Mouse (Mus musculus) liver, embryonic 14.5 days (tissue): ENCODE measurements around the gene Sec24a. TPM values are rescaled to one million over a fixed set of nuclear protein-coding genes. Genes with fewer than 3 reads are reported as not detected.
A peak's percentile ranks its signal among the peaks of the same experiment; 100 is the strongest.

Experiments used
- ATAC-seq: fragments of 200-750 bp; cut with Nextera tagmentation; 2 replicates; pipeline ENCODE4 v1.8.0; 2017; ENCODE audit warnings: moderate number of reproducible peaks, mild to moderate bottlenecking, moderate library complexity; ENCODE audit not compliant: insufficient read depth
- DNase-seq, 3 experiments: peaks; one replicate each; pipeline ENCODE4 v3.0.0-alpha.2; 2012 to 2013; ENCODE audit warnings: low read depth in 3 of 3, low spot score in 3 of 3
- H3K27ac ChIP-seq: fragments of 300-500 bp; sonication (generic); 2 replicates; pipeline ENCODE4 v1.5.1; 2014; ENCODE audit warnings: moderate library complexity, mild to moderate bottlenecking, control low read depth, inconsistent platforms
- H3K27me3 ChIP-seq: fragments of 300-500 bp; sonication (generic); 2 replicates; pipeline ENCODE4 v1.6.1; 2014; ENCODE audit warnings: mild to moderate bottlenecking, low read length, moderate library complexity; ENCODE audit not compliant: control insufficient read depth, insufficient read depth
- H3K36me3 ChIP-seq: fragments of 300-500 bp; sonication (generic); replicated peaks from 2 replicates; pipeline ENCODE4 v1.6.1; 2014; ENCODE audit warnings: low read depth; ENCODE audit not compliant: control insufficient read depth, insufficient read depth
- H3K4me1 ChIP-seq, 2 experiments: fragments of 200-500 bp in 1 of 2; fragments of 300-500 bp in 1 of 2; sonication (generic) in 1 of 2; replicated peaks; 2 replicates each; pipeline ENCODE4 v1.6.1; 2012 to 2014; ENCODE audit warnings: antibody characterized with exemption in 1 of 2, inconsistent platforms in 1 of 2, low read length in 1 of 2; ENCODE audit not compliant: control insufficient read depth in 2 of 2, insufficient read depth in 2 of 2
- H3K4me2 ChIP-seq: fragments of 300-500 bp; sonication (generic); 2 replicates; pipeline ENCODE4 v1.6.1; 2014; ENCODE audit warnings: low read depth, mild to moderate bottlenecking, control low read depth, moderate library complexity
- H3K4me3 ChIP-seq, 2 experiments: fragments of 200-500 bp in 1 of 2; fragments of 300-500 bp in 1 of 2; sonication (generic) in 1 of 2; 2 replicates each; pipeline ENCODE4 v1.5.1; 2012 to 2014; ENCODE audit warnings: low read depth in 2 of 2, low read length in 2 of 2, mild to moderate bottlenecking in 2 of 2, control low read depth in 1 of 2, inconsistent platforms in 1 of 2, moderate library complexity in 1 of 2; ENCODE audit not compliant: insufficient read depth in 1 of 2
- H3K9ac ChIP-seq: fragments of 300-500 bp; sonication (generic); replicated peaks from 2 replicates; pipeline ENCODE4 v1.6.1; 2014; ENCODE audit warnings: mild to moderate bottlenecking, control low read depth, moderate library complexity
- H3K9me3 ChIP-seq: fragments of 300-500 bp; sonication (generic); 2 replicates; pipeline ENCODE4 v1.6.1; 2016; ENCODE audit warnings: low read length, mixed read lengths; ENCODE audit not compliant: control insufficient read depth
- CTCF ChIP-seq: IDR thresholded peaks from 2 replicates; pipeline ENCODE4 v1.5.1; 2016; ENCODE audit warnings: antibody characterized with exemption, low read depth, control low read depth
- EP300 ChIP-seq: IDR thresholded peaks from 2 replicates; pipeline ENCODE4 v1.6.1; 2016; ENCODE audit warnings: antibody characterized with exemption, low read depth
- WGBS: fragments of 180-500 bp; shearing (Covaris S2); extraction: QIAGEN DNeasy Blood & Tissue Kit; methylation state at CpG from one replicate; pipeline ENCODE4 v1.1.7; 2014; ENCODE audit not compliant: insufficient replicate concordance; 5-methylcytosine and 5-hydroxymethylcytosine counted together
- polyA plus RNA-seq, 2 experiments: library from polyadenylated mRNA; depleted of rRNA in 1 of 2; stranded (reverse) in 1 of 2; unstranded in 1 of 2; fragments of >200 nt; fragmentation: Nextera tagmentation in 1 of 2; extraction: Ambion mirVana in 1 of 2; gene quantifications; 2 replicates each; pipeline versions ENCODE4 v1.2.1 to v1.2.3; 2012 to 2014

The Sec24a gene
- polyA plus RNA-seq, 2 experiments: 3.7 to 6.2 TPM

GRCm38 (mm10) chr11:51807108-51807879 lies 43.9 kb upstream of the Sec24a start:
- Histone ChIP-seq H3K9ac (no peak overlapping the region), H3K4me3 (no peak overlapping the region), H3K4me2 (no peak overlapping the region), H3K36me3 (no peaks in the 10 kb centered on the region), H3K27ac (no peak overlapping the region), H3K27me3 (no peaks in the 10 kb centered on the region), H3K9me3 (no peaks in the 10 kb centered on the region), H3K4me1 (peaks cover 0 to 7% of the 10 kb centered on the region in 2 experiments; a peak in 2 of 4 replicates)
- no peak for DNase-seq
- ATAC-seq: no peak
- no peak for TF ChIP-seq EP300
- 58% methylated on average over 13 of the region's 13 CpGs for WGBS

GRCm38 (mm10) chr11:51805221-51805981 lies 42.0 kb upstream of the Sec24a start:
- Histone ChIP-seq H3K36me3 (no peaks in the 10 kb centered on the region), H3K27ac (no peak overlapping the region), H3K9me3 (no peaks in the 10 kb centered on the region), H3K4me2 (peak overlapping the region; percentile 68), H3K27me3 (no peaks in the 10 kb centered on the region), H3K4me3 (peak overlapping the region; percentile 52 to 73), H3K4me1 (peaks cover 0 to 7% of the 10 kb centered on the region in 2 experiments; a peak in 2 of 4 replicates), H3K9ac (peak overlapping the region; percentile 47)
- ATAC-seq (peak; percentile 70), DNase-seq (peak; percentile 61 to 75 (median 65))
- 30% methylated on average over 17 of the region's 17 CpGs for WGBS
- no peak for TF ChIP-seq CTCF
- no peak for TF ChIP-seq EP300

- 31% methylated on average over 7 of the region's 8 CpGs for WGBS
- TF ChIP-seq CTCF (no peak), EP300 (no peak)
- H3K9me3 ChIP-seq: no peaks in the 10 kb centered on the region
- ATAC-seq (no peak), DNase-seq (no peak)
- H3K4me3 ChIP-seq: no peak overlapping the region
- H3K27ac ChIP-seq: no peak overlapping the region
- peaks cover 0 to 5% of the 10 kb centered on the region in 2 experiments; a peak in 2 of 4 replicates for H3K4me1 ChIP-seq
- no peaks in the 10 kb centered on the region for H3K27me3 ChIP-seq
- no peak overlapping the region for H3K9ac ChIP-seq
- no peak overlapping the region for H3K4me2 ChIP-seq
- no peaks in the 10 kb centered on the region for H3K36me3 ChIP-seq
Observed at GRCm38 (mm10) chr11:51800634-51801325, 37.3 kb upstream of the Sec24a start.

DNA sequence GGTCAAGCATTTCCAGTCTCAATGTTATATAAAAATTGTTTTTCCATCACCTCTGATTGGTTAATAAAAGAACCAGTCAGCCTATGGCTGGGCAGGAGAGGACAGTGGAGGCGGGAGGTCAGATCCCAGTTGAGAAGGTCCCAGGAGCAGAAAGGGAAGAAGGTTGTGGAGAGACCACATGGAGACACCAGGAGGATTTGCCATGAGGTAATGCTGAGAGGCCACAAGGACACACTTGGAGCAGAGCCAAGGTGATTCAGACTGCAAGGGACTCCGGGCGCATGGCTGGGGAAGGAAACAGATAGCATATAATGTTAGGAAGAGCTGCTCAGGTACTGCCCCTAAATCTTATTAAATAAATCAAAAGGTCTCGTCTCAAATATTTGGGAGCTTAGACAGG lies 32.8 kb upstream of the Sec24a start:
- no peak overlapping the region for H3K9ac ChIP-seq
- DNase-seq: no peak
- 64% methylated on average over 4 of the region's 4 CpGs for WGBS
- H3K9me3 ChIP-seq: no peaks in the 10 kb centered on the region
- H3K27ac ChIP-seq: no peak overlapping the region
- ATAC-seq: no peak
- H3K27me3 ChIP-seq: no peaks in the 10 kb centered on the region
- no peak overlapping the region for H3K4me2 ChIP-seq
- H3K36me3 ChIP-seq: no peaks in the 10 kb centered on the region; the same call in none of the 2 replicates
- H3K4me1 ChIP-seq: no peaks in the 10 kb centered on the region
- TF ChIP-seq CTCF: no peak
- no peak for TF ChIP-seq EP300
- H3K4me3 ChIP-seq: no peak overlapping the region
